Mouse (Mus musculus) hindbrain, embryonic 16.5 days (tissue): Measurements from ENCODE around the gene Olfr1200. TPM values are rescaled to one million over a fixed set of nuclear protein-coding genes. Genes with fewer than 3 reads are reported as not detected.

Experiments
- ATAC-seq: fragments of 200-750 bp; cut with Nextera tagmentation; 2 replicates; pipeline ENCODE4 v1.8.0; 2017; ENCODE audit warnings: moderate TSS enrichment, moderate library complexity
- H3K27ac ChIP-seq: fragments of 300-500 bp; sonication (generic); 2 replicates; pipeline ENCODE4 v1.5.1; 2014; ENCODE audit warnings: low read depth, mild to moderate bottlenecking, control low read depth, low read length, moderate library complexity
- H3K27me3 ChIP-seq: fragments of 300-500 bp; sonication (generic); replicated peaks from 2 replicates; pipeline ENCODE4 v1.6.1; 2014; ENCODE audit warnings: low read length; ENCODE audit not compliant: control insufficient read depth, insufficient read depth
- H3K36me3 ChIP-seq: fragments of 300-500 bp; sonication (generic); 2 replicates; pipeline ENCODE4 v1.6.1; 2014; ENCODE audit warnings: mild to moderate bottlenecking, low read length, moderate library complexity, mixed read lengths; ENCODE audit not compliant: control insufficient read depth, insufficient read depth
- H3K4me1 ChIP-seq: fragments of 300-500 bp; sonication (generic); 2 replicates; pipeline ENCODE4 v1.6.1; 2014; ENCODE audit warnings: low read depth, low read length; ENCODE audit not compliant: control insufficient read depth, insufficient read depth
- H3K4me2 ChIP-seq: fragments of 300-500 bp; sonication (generic); 2 replicates; pipeline ENCODE4 v1.6.1; 2014; ENCODE audit warnings: mild to moderate bottlenecking, low read length, control low read depth, moderate library complexity
- H3K4me3 ChIP-seq: fragments of 300-500 bp; sonication (generic); 2 replicates; pipeline ENCODE4 v1.5.1; 2014; ENCODE audit warnings: mild to moderate bottlenecking, low read length, control low read depth, moderate library complexity
- H3K9ac ChIP-seq: fragments of 300-500 bp; sonication (generic); 2 replicates; pipeline ENCODE4 v1.6.1; 2014; ENCODE audit warnings: low read depth, mild to moderate bottlenecking, control low read depth, low read length, moderate library complexity
- H3K9me3 ChIP-seq: fragments of 300-500 bp; sonication (generic); 2 replicates; pipeline ENCODE4 v1.6.1; 2014; ENCODE audit warnings: mild to moderate bottlenecking, low read length, moderate library complexity; ENCODE audit not compliant: control insufficient read depth
- WGBS: fragments of 180-500 bp; shearing (Covaris S2); extraction: QIAGEN DNeasy Blood & Tissue Kit; methylation state at CpG from one replicate; pipeline ENCODE4 v1.1.7; 2014; 5-methylcytosine and 5-hydroxymethylcytosine counted together
- polyA plus RNA-seq: library from polyadenylated mRNA; unstranded; fragments of >200 nt; fragmentation: Nextera tagmentation; extraction: Ambion mirVana; gene quantifications from 2 replicates; pipeline ENCODE4 v1.2.1, GENCODE M21; 2015

Olfr1200 gene
- polyA plus RNA-seq, result not detected in 2 replicates

GRCm38 (mm10) chr2:88770388-88770787 lies at the start of gene Olfr1200:
Gene Olfr1200, minus strand, starts transcription at chr2:88770488.
- 87% methylated on average over 2 of the region's 2 CpGs for WGBS
- Histone ChIP-seq H3K4me1 (no peaks in the 10 kb centered on the region), H3K9ac (no peak within 1 kb of the TSS), H3K27ac (no peak within 1 kb of the TSS), H3K36me3 (no peaks in the 10 kb centered on the region), H3K9me3 (no peaks in the 10 kb centered on the region), H3K4me2 (no peak within 1 kb of the TSS), H3K4me3 (no peak within 1 kb of the TSS), H3K27me3 (no peaks in the 10 kb centered on the region)
- ATAC-seq, result no peak

DNA sequence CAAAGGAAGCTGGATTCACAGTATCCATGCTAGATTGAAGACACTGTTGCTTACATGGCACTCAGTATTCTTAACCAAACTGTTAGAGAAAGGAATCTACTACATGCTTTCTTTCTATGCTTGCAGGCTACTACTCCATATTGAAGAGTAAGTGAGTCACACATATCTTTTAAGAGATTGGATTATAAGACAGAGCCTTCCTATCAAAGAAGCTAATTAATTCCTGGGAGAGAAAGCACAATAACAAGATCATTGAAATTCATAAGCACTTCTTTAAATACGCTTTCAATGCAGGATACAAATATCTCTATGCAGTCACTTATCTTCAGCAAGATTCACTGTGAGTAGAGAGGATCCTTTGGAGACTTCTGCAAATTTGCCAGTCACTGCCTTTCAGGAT lies 43.9 kb upstream of the Olfr1200 start, which contains the start of gene Olfr1202:
Gene Olfr1202 (plus strand): TSS at position 301 of the 400 bp plus-strand sequence.
- Histone ChIP-seq H3K4me3 (no peak within 1 kb of the TSS), H3K36me3 (no peaks in the 10 kb centered on the region), H3K4me2 (no peak within 1 kb of the TSS), H3K9me3 (no peaks in the 10 kb centered on the region), H3K9ac (no peak within 1 kb of the TSS), H3K27ac (no peak within 1 kb of the TSS), H3K27me3 (no peaks in the 10 kb centered on the region), H3K4me1 (no peaks in the 10 kb centered on the region)
- WGBS, result 73% methylated on average over 1 of the region's 1 CpGs
- no peak for ATAC-seq

- Histone ChIP-seq H3K36me3 (no peaks in the 10 kb centered on the region), H3K9me3 (no peaks in the 10 kb centered on the region), H3K27ac (no peak within 1 kb of the TSS), H3K9ac (no peak within 1 kb of the TSS), H3K4me3 (no peak within 1 kb of the TSS), H3K4me2 (no peak within 1 kb of the TSS), H3K27me3 (no peaks in the 10 kb centered on the region), H3K4me1 (no peaks in the 10 kb centered on the region)
- 86% methylated on average over 6 of the region's 6 CpGs for WGBS
- ATAC-seq, result no peak
Observed at GRCm38 (mm10) chr2:88792736-88793135, 22.4 kb upstream of the Olfr1200 start, which contains the start of gene Olfr1201. Gene Olfr1201, plus strand, starts transcription at chr2:88793036.

DNA sequence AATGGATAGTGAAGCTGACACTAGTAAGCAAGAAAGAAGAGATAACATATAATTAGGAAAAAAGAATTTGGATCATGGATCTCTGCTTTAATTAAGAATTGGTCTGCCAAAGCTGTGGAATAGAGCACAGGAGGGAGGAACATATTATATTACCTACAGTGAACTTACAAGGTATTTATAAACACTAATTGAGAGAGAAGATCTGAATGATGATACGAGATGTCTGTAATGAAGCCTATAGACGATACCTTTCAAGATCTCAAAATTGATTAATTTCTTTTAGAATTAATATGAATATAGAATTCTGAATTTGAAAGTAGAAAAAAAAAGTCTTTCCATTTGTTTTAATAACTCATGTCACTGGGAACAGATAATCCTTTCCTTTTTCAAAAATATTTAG lies 9.9 kb downstream of the Olfr1200 start, which contains the start of gene Olfr1199:
Gene Olfr1199 (minus strand): TSS at position 101 of the 400 bp plus-strand sequence.
- ATAC-seq, result no peak
- H3K4me2 ChIP-seq, result no peak within 1 kb of the TSS
- H3K4me1 ChIP-seq, result no peaks in the 10 kb centered on the region
- WGBS, result 95% methylated on average over 2 of the region's 2 CpGs
- no peaks in the 10 kb centered on the region for H3K27me3 ChIP-seq
- H3K9me3 ChIP-seq, result no peaks in the 10 kb centered on the region
- no peak within 1 kb of the TSS for H3K27ac ChIP-seq
- H3K9ac ChIP-seq, result no peak within 1 kb of the TSS
- H3K4me3 ChIP-seq, result no peak within 1 kb of the TSS
- H3K36me3 ChIP-seq, result no peaks in the 10 kb centered on the region

DNA sequence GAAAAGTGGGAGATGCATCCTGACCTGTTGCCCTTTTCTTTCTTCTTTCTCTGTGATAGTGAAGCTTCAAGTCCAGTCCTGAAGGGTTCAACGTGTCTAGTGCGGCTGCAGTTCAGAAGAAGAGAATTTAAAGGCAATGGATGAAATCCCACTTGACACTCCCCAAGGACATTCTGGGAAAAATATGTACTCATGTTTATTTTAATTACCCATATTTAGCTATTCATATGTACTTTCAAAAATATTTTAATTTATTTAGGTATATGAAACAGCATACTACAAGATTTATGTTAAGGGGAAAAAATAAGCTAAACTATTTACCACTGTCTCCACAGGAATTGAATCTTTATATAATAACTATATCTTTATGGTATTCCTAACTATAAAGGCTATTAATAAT lies 19.0 kb downstream of the Olfr1200 start, which contains the start of gene Olfr1198:
Gene Olfr1198 (minus strand): TSS at position 101 of the 400 bp plus-strand sequence.
- Histone ChIP-seq H3K9me3 (no peaks in the 10 kb centered on the region), H3K9ac (no peak within 1 kb of the TSS), H3K36me3 (no peaks in the 10 kb centered on the region), H3K4me2 (no peak within 1 kb of the TSS), H3K27ac (no peak within 1 kb of the TSS), H3K4me1 (no peaks in the 10 kb centered on the region), H3K4me3 (no peak within 1 kb of the TSS), H3K27me3 (no peaks in the 10 kb centered on the region)
- 93% methylated on average over 2 of the region's 2 CpGs for WGBS
- no peak for ATAC-seq

DNA sequence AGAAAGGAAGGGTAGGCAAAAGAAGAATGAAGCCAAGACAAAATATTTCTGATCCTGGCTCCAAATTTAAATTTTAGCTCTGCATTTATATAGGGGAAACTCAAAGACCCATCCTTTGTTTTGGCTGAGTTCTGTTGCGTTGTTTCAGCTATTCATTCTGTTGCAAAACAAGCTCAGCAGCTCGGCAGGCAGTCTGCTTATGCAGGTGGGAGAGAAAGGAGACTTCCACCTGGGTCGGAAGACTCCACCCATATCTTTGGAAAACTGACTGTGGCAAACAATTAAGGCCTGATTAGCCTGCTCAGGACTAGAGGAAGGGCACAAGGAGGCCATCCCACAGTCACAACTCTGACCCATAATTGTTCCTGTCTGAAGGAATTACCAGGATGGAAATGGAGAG lies 26.9 kb downstream of the Olfr1200 start:
- H3K9ac ChIP-seq, result no peak overlapping the region
- H3K4me2 ChIP-seq, result no peak overlapping the region
- WGBS, result 66% methylated on average over 3 of the region's 3 CpGs
- no peak for ATAC-seq
- H3K4me3 ChIP-seq, result no peak overlapping the region
- no peaks in the 10 kb centered on the region for H3K36me3 ChIP-seq
- no peaks in the 10 kb centered on the region for H3K27me3 ChIP-seq
- no peak overlapping the region for H3K27ac ChIP-seq
- no peaks in the 10 kb centered on the region for H3K9me3 ChIP-seq
- H3K4me1 ChIP-seq, result no peaks in the 10 kb centered on the region

DNA sequence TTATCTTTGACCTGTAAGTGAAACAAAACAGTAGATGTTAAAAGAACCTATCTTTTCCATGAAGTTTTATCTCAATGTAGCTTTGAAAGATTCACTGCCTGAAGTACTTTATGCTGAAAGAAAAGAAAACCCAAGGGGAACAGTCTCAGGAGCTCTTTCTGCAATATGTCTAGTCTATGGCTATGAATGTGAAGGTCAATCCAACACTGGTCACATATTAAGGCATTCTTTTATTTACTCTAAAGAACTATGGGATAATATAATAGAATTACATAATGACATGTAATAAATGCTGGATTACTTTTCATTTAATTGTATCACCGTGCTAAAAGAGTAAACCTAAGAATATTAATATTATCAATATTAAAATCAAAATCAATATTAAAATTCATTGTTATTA lies 38.0 kb downstream of the Olfr1200 start, which contains the start of gene Olfr1197:
Gene Olfr1197 (minus strand): TSS at position 101 of the 400 bp plus-strand sequence.
- no peak within 1 kb of the TSS for H3K4me3 ChIP-seq
- no peak within 1 kb of the TSS for H3K9ac ChIP-seq
- H3K27ac ChIP-seq, result no peak within 1 kb of the TSS
- ATAC-seq, result no peak
- no peaks in the 10 kb centered on the region for H3K4me1 ChIP-seq
- WGBS, result 95% methylated on average over 1 of the region's 1 CpGs
- H3K4me2 ChIP-seq, result no peak within 1 kb of the TSS
- H3K36me3 ChIP-seq, result no peaks in the 10 kb centered on the region
- H3K9me3 ChIP-seq, result no peaks in the 10 kb centered on the region
- no peaks in the 10 kb centered on the region for H3K27me3 ChIP-seq

Other genes starting within 250 kb of the Olfr1200 start
- gene Olfr1188, start 213.6 kb downstream of the Olfr1200 start, polyA plus RNA-seq, result not detected in 2 replicates
- gene Olfr1189, start 184.0 kb downstream of the Olfr1200 start, polyA plus RNA-seq, result not detected in 2 replicates
- not detected in 2 replicates for gene Olfr1191-ps1, start 129.9 kb downstream of the Olfr1200 start, polyA plus RNA-seq
- gene Olfr1192-ps1, start 122.0 kb downstream of the Olfr1200 start, polyA plus RNA-seq, result not detected in 2 replicates
- gene Olfr1193, start 94.9 kb downstream of the Olfr1200 start, polyA plus RNA-seq, result not detected in 2 replicates
- gene Olfr1195, start 81.3 kb downstream of the Olfr1200 start, polyA plus RNA-seq, result not detected in 2 replicates
- gene Olfr1196, start 65.9 kb downstream of the Olfr1200 start, polyA plus RNA-seq, result not detected in 2 replicates
- not detected in 2 replicates for gene Olfr1197, start 38.1 kb downstream of the Olfr1200 start, polyA plus RNA-seq
- not detected in 2 replicates for gene Olfr1198, start 19.1 kb downstream of the Olfr1200 start, polyA plus RNA-seq
- not detected in 2 replicates for gene Olfr1199, start 10.0 kb downstream of the Olfr1200 start, polyA plus RNA-seq
- not detected in 2 replicates for gene Olfr1201, start 22.5 kb upstream of the Olfr1200 start, polyA plus RNA-seq
- gene Olfr1202, start 44.0 kb upstream of the Olfr1200 start, polyA plus RNA-seq, result not detected in 2 replicates
- not detected in 2 replicates for gene Olfr1205, start 59.2 kb upstream of the Olfr1200 start, polyA plus RNA-seq
- gene Olfr1204, start 78.8 kb upstream of the Olfr1200 start, polyA plus RNA-seq, result not detected in 2 replicates
- not detected in 2 replicates for gene Olfr1206, start 92.7 kb upstream of the Olfr1200 start, polyA plus RNA-seq
- gene Olfr1208, start 131.8 kb upstream of the Olfr1200 start, polyA plus RNA-seq, result not detected in 2 replicates
- gene Olfr1209, start 144.7 kb upstream of the Olfr1200 start, polyA plus RNA-seq, result not detected in 2 replicates
- gene Olfr1211, start 167.6 kb upstream of the Olfr1200 start, polyA plus RNA-seq, result not detected in 2 replicates
- gene Olfr1212, start 183.5 kb upstream of the Olfr1200 start, polyA plus RNA-seq, result not detected in 2 replicates
- not detected in 2 replicates for gene Gm13762, start 209.8 kb upstream of the Olfr1200 start, polyA plus RNA-seq
- gene Olfr1214, start 222.2 kb upstream of the Olfr1200 start, polyA plus RNA-seq, result not detected in 2 replicates
- gene Olfr1215, start 236.5 kb upstream of the Olfr1200 start, polyA plus RNA-seq, result not detected in 2 replicates
- not detected in 2 replicates for gene Olfr1216, start 247.9 kb upstream of the Olfr1200 start, polyA plus RNA-seq